Mouse (Mus musculus) retina, postnatal 1 day (tissue): ENCODE measurements around the gene Phlda3.
A peak's percentile ranks its signal among the peaks of the same experiment; 100 is the strongest.

Experiments
- DNase-seq: peaks from one replicate; pipeline ENCODE4 v3.0.0-alpha.2; 2012

The Phlda3 gene

DNA sequence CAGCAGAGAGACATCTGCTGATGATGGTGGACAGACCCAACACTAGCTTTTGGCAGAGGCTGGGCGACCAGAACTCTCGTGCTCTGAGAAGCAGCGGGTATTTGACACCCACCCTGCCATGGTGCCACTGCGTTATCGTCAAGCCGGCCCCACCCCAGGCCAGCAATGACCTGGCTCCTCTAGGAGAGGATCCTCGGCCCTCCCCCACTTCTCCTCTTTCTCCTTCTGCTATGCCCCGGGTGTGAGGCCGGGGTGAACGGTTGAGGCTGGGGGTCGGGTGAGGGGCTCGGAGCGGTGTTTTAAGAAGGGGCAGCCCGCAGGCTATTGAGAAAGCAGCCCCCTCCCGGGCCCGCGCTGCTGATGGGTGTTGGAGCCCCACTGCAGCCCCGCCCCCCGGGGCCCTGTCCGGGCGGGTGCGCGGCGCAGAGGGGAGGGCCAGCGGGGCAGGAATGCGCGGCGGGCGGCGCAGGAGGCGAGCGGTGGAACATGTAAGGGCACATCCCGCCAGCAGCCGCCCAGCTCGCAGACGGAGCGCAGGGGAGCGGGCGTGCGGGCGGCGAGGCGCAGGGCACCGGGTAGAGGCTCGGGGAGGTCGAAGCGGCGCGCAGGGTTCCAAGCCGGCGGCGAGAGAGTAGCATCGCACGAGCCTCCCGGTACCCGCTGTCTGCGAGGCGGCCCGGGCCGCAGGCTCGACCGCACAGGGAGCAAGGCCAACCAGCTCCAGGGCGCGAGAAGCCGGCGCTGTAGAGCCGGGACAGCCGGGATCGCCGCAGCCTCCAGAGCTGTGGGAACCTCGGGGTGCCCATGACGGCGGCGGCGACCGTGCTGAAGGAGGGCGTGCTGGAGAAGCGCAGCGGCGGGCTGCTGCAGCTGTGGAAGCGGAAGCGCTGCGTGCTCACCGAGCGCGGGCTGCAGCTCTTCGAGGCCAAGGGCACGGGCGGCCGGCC lies at the start of gene Phlda3:
Gene Phlda3 (plus strand): TSS at position 475 of the 947 bp plus-strand sequence.
- DNase-seq, result peak; percentile 84

DNA sequence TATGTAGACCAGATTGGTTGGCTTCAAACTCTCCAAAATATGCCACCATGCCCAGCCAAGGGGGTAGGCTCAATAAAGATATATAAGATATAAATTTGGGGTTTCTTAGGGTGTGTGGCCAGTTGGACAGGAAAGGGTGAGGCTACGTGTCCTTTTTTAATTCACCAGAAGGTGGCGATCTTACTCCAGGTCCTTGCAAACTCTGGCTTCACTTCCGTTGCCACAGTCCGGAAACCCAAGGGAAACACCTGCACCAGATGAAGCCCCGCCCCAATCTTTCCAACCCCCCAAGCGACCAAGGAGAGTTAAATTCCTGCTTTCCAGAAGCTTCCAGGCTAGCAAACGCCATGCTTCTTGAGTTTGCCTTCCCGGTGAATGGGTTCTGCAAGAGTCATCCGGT lies 46.4 kb upstream of the Phlda3 start:
- DNase-seq, result peak; percentile 85

DNA sequence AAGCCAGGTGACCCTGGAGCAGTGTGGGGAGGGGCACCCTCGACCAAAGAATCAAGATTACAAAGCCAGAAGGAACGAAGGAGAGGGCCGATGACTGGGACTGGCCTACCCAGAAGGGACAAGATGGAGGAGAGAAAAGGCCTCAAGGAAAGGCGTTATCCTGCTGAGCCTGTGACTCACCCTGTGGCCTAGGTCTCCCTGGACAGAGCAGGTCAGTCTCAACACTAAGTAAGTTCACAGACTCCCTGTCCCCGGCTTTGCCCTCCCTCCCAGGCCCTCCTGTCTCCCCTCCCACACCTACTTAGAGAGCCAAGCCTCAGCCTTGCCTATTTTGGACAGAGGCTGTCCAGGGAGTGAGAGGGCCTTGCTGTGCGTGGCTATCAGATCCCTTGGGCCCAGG lies 45.9 kb upstream of the Phlda3 start, which contains the start of gene Csrp1:
Gene Csrp1 (plus strand): TSS at position 79 of the 400 bp plus-strand sequence.
- DNase-seq, result no peak

DNA sequence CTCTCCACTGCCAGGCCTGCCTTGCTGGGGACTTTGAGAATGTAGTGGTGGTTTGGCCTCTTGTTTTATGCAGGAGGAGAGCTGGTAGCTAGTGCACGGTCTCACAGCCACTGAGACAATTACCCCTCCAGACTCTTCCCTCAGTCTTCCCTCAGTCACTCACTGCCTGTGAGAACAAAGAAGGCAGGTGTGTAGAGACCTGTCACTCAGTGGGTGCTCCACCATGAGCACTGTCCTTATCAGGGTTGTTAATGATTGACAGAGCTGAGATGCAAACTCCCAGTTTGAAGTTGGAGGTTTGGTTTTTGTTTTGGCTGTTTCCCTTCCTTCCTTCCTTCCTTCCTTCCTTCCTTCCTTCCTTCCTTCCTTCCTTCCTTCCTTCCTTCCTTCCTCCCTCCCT lies 42.9 kb upstream of the Phlda3 start:
- no peak for DNase-seq

DNA sequence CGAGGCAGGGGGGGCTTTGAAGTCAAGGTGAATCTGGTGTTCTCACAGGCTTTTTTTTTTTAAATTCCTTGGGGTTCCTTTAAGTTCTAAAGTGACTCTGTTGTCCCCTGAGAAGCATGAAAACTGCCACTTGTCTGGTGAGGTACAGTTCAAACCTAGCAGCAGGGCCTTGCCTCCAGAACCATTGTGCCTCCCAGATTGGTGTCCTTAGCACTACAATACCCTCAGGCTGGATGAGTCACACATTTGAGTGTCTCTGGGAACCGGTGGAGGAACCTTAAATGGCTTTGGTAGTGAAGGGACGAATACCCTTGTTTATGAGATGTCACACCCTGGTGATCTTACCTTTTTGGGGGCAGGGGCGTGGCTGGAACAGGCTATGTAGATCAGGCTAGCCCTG lies 41.8 kb upstream of the Phlda3 start:
- DNase-seq, result no peak

DNA sequence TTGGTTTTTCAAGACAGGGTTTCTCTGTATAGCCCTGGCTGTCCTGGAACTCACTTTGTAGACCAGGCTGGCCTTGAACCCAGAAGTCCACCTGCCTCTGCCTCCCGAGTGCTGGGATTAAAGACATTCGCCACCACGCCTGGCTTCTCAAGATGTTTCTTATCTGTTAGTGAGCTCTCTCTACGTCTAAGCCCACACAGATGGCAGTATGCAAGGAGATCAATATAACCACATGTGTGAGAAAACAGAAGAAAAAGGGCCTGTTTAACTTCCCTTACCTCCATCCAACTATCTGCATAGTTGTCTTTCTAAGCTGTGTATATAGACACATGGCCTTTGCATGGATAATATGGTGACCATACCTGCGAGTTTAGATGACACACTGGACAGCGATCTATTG lies 40.6 kb upstream of the Phlda3 start:
- no peak for DNase-seq

DNA sequence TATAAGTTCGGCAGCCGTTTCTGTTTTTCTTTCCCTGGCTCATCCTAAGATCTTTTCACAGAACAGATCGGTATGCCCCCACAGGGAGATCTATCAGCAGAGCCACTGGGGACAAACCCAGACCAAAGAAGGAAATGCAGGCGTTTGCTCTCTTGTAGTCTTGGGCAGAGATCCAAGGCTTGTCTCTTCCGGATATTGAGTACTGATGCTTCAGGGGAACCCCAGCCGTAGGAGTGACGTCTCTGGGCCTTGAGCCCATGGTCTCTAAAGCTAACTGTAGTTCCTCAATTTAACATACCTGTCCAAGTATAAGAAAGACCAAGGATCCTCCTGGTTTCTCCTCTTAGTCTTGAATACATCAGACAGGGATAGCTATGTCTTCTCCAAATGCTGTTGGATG lies 40.0 kb upstream of the Phlda3 start:
- no peak for DNase-seq

DNA sequence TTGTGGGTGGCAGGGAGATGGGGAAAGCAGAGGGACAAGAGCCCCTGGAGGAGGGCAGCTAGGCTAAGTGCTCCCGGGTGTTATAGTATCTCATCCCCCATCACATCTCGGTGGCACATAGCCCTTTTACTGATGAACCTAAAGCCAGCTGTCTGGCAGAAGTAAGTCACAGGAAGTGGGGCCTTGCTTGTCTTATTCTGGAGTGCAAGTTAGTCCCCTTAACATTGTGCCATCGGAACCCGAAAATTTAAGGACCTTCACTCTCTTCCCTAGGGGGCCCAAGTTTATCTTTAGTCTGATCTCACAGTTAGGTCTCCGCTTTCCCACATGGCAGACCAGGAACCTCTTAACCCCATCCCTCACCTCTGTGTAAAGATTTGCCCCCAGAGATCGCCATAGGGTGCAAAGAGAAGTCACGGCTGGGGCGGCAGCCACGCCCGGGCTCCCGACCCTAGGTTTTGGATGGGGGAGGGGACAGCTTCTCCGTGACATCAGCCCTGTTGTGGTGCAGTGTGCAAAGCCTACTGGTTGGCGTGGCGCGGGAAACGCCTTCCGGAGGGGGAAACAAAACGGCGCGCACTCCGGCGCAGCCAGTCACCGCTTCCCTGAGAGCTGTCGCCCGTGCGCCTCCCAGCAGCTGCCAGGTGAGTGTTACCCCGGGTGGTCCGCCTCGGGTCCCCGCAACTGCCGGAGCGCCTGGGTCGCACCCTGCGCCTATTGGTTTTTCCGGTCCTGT lies 37.1 kb upstream of the Phlda3 start:
- peak; percentile 92 for DNase-seq

DNA sequence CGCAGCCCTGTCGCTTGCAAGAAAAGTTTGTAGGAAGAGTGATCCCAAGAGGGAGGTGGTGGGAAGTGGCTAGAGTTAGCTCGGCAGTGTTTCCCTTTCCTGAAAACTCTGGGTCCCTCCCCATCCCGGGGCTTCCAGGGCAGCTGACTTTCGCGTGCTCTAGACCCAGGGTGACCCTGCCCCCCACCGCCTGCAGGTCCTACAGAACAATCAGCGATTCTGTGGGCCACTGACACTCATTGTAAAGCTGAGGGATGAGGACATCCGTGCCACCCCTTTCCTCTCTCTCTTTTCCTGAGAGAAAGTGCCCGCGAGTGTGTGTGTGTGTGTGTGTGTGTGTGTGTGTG lies 36.6 kb upstream of the Phlda3 start:
- no peak for DNase-seq

DNA sequence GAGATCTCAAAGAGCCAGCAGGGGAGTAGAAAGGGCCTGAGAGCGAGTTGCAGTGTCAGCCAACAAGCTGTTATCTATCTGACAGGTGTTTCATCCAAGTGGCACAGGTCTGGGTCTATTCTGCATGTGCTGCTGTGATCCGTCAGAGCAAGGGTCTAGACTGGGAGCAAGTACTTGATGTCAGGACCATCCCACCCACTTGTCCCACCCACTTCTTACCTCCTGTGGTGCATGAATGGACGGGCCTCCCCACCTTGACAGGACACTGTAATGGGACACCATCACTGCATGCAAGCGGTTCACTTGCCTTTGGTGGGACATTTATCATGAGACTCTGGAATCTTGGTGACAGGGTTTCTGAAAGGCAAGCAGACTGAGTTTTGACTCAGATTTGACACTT lies 36.1 kb upstream of the Phlda3 start:
- peak; percentile 19 for DNase-seq

DNA sequence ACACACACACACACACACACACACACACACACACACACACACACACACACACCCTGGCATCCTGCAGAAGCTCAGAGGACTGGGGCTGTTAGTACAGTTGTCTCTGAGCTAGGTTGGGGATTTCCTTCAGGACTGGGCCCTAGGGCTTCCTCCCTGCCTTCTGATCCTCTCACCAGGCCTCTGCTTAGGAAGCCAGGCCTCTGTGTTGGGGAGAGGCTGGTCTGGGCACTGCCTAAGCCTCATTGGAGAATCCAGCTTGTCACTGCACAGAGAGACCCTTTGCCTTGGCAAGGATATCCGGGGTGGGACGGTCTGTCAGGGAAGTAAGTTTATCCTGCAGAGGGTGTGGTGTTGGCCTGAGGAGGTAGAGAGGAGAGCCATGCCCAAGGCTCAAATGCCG lies 35.6 kb upstream of the Phlda3 start:
- no peak for DNase-seq

DNA sequence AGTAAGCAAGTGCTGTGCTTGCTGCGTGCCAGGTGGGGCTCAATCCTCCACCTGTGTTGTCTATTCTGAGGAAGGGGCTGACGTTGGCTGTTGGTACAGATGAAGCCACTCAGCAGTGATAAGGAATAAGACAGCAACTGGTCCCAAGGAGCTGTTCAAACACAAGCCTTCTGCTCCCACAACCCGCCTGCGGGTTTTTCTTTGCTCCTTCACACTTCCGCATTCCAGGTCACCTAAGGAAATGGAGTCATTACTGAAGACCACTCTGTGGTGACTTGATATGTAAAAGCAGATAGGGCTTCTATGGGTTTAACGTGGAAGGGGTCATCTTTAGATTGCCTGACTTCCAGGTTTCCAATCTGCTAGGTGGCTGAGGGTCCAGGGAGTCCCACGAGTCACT lies 34.5 kb upstream of the Phlda3 start:
- DNase-seq, result no peak

DNA sequence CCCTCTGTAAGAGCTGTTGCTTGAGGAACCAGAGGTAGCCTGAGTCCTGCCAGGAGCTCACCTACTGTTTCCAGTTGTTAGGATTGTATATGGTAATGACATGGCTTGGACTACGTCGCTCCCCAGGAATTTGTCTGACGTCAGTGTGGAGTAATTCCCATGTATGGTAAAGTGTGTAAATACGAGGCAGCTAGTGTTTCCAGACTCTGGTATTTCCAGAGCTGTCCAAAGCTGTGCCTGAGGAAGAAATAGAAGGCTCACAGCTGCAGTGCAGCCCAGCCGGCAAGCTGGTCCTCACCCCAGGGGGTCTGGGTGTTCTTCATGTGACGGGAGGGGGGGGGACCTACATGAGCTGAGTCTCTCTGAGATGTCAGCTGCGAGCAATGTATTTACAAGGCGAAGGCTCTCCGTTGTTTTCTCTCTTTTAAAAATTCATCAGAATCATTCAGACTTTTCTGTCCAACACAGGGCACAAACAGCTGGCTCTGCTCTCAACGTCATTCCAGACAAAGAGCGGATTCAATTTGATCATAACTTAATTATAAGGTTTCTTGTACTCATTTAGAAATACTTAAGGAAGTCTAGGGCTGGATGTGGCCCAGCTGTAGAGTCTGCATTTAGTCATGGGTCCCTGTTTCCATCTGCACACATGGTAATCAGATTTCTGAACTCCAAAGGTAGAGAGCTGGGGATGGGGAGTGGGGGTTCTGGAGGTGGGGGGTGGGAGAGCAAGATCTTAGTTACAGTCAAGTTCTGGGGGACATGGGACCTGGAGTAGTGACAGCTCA lies 33.8 kb upstream of the Phlda3 start:
- DNase-seq, result peak; percentile 75

DNA sequence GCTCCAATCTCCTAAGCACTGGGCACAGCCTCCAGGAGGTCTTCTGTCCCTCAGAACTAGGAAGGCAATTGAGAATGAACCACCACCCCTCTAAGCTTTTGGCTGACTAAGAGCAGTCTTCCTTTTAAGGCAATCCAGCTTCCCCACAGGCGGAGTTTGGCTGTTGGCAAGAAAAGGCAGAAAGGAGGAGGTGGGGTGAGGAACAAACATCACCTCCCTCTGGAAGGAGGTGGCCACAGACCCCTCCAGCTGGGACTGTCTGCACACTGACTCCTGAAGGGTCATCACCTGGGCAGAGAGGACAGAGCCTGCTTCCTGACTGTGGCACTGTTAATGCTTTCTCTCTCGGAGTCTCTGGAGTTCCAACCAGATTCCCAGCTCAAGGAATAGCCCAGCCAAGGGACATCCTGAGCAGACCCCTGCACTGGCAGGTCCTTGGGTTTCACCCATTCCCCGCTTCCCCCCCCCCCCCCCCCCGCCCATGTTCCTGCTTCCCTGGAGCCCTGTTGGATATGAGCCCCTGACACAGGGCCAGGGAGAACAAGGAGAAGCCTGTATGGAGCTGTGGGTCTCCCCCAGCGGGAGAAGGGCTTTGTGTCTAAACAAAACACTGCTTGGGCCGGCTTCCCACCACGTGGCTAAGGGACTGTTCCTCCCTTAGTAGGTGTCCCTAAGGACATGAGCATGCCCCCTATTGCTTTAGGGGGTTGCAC lies 31.5 kb upstream of the Phlda3 start:
- peak; percentile 55 for DNase-seq

DNA sequence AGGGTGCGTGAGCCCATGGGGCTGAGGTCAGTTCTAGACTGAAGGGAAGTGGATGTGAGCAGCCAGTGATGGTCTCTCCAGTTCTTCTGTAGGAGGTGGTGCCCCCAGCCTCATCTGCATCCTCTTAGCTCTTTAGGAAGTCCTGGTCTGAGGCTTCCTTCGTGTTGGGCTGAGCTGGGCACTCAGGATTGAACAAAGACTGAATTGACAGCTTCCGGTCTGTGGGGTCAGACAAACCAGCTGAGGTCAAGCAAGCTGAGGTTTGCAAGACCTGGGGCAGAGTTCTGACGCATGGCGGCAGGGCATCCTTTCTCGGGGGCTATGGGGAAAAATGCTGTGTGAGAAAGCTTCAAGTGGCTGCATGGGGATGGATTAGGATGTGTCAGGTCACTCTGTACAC lies 30.5 kb upstream of the Phlda3 start:
- DNase-seq, result peak; percentile 34

DNA sequence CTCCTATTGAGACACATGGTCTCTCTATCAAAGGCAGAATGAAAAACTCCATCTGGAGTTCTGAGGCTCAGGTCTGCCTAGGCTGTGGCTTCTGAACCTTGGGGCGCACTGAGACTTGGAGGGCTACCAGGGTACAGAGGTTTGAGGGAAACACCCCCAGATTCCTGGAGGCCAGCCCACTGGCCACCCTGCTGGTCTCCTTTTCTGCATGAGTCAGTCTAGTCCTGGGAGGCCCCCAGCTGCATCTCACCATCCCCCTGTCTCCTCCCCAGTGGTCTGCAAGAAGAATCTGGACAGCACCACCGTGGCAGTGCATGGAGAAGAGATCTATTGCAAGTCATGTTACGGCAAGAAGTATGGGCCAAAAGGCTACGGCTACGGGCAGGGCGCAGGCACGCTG lies 20.9 kb upstream of the Phlda3 start:
- DNase-seq, result no peak

DNA sequence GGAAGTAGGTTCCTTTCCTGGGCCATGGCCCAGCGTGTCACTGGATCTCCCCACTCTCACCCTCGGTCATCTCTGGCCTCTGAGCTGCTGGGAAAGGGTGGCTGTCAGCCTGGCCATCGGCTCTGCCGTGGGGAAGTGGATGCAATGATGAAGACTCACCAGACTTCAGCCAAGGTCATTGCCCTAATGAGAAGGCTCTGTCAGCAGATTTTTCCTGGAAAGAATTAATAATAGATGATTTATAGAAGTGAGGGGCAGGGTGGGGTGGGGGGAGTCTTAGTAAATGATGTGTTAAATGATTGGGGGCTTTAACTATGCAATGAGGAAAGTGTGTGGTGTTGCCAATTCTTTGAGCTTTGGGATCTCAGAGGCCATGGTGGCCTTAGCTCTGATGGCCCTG lies 19.7 kb upstream of the Phlda3 start:
- DNase-seq, result no peak

DNA sequence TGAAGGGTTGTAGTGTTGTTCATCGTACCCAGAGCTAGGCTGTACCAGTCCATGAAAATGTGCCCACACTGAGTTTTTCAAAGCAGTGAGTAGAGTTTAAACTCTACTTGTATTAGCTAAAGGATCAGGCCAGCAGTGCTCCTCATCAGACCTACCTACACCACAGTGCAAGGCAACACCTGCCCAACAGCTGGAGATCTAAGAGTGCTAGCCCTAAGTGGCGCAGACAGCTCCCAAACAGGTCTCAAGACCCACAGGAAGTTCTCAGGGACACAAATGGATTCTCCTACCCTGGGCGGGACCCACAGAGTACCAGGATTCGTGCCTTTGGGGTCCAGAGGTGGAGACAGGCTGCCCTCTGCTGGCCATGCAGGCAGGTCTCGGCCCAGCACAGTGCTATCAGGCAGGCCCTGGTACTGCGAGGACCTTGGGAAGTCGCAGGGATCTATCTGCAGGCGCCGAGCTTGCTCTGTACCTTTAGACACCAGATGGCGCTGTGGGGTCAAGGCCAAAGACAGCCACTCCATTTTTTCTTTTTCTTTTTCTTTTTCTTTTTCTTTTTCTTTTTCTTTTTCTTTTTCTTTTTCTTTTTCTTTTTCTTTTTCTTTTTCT lies 13.1 kb upstream of the Phlda3 start:
- peak; percentile 95 for DNase-seq

DNA sequence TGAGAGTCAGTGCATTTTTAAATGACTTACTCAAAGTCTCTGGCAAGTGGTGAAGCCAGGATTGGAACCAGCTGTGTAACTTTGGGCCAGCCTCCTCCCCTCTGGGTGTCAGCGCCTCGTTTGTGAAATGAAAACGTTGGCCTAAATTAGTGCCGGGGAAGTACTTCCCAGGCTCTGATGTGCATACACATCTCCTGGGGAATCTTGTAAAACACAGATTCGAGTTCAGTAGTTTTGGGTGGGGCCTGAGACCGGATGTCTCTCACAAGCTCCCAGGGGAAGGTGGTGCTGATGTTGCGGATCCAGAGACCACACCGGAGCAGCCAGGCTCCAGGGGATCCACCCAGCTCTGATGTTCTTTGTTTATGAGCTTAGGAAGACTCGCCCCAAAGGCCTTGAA lies 10.6 kb upstream of the Phlda3 start:
- DNase-seq, result no peak

DNA sequence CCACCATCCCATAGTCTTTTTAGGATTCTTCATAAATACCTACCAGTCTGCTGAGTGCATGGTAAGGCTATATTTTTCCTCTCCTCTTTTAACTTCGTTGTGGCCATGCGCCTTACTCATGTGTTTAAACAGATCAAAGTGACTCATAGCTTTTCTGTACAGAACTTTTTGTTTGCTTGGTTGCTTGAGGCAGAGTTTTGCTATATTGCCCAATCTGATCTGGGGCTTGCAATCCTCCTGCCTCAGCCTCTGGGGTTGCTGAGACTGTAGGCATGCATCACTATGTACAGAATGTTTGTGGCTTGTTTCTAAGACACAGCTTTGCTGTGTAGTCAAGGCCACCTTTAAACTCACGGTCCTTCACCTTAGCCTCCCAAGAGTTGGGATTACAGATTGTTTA lies 10.0 kb upstream of the Phlda3 start:
- no peak for DNase-seq

DNA sequence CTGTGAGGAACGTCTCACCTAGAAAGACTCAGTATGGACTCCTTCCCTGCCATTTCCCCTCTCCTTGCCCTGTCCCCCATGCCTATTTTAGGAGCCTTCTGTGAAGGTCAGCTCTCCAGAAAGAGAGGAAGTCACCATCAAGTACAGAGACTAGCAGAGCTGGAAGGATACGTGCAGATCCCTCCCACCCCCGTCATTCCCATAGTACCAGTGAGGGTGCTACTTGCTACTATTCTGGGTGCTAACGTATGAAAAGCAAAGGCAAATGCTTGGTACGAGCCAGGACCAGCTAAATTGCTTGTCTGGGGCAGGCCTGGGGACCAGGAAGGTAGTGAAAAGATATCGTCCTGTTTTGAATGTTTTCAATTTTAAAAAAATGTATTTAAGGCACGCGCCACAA lies 8.6 kb upstream of the Phlda3 start:
- no peak for DNase-seq

DNA sequence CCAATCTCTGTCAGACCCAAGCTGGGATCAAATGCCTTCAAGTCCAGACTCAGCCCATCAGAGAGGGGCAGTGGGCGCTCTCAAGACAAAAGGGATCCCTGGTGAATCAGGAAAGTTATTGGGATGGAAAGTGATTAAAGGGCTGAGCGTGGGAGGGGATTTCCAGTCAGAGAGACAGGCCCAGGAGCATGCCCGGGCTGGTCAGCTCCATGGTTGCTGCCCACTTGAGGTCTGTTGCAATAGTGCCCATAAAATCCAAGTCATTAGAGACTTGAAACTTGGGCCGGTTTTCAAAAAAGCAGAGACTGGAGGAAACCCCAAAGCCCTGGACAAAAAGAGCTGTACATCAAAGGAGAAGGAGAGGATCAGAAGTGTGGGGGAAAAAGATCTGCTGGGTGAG lies 6.2 kb upstream of the Phlda3 start:
- DNase-seq, result no peak
